Mouse (Mus musculus): ENCODE data around the gene Dclk1.

The Dclk1 gene

DNA sequence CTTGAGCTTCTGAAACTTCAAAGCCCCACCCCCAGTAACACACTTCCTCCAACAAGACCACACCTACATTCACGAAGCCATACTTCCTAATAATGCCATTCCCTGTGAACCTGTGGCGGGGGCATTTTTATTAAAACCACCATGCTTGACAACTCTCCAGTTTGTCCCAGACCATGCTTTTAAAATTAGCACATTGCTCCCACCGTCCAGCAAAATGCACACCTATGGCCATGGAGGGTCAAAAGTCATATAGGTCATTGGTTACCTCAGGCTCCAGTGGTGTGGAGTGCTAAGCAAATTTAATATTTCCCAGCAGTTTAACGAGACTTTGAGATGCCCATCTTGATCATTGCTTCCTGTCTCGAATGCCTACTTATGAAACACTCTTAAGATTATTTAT lies 23.9 kb downstream of the Dclk1 start:
- no peak for DNase-seq

DNA sequence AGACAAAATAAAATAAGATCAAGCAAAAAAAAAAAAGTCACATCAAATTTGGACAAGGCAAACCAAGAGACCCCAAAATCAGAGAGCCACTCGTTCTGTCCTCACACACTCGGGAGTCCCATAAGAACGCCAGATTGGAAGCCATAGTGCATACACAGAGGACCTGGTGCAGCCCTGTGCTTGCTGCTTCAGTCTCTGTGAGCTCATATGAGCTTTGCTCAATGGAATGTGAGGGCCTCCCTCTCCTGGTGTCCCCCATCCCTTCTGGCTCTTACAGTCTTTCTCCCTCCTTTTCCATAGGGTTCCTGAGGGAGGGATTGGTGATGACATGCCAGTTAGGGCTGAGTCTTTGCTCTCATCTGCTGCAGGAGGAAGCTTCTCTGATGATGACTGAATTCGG lies 27.6 kb downstream of the Dclk1 start:
- no peak for DNase-seq

DNA sequence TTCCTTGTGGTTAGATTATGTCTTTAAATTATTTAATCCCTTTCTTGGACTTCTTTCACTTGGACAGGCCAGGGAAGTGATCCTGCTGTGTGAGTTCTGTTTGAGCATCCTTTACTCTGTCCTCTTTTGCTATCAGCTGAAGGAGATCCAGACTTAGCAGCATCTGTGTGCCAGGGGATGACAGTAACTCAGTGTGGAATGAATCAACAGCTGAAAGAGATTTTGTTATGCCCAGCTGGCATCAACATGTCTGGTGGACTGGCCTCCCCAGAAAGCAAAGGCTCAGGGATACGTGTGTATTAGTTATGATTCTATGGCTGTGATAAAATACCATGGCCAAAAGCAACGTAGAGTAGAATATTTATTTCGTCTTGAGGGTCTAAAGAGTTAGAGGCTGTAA lies 28.2 kb downstream of the Dclk1 start:
- DNase-seq: no peak

DNA sequence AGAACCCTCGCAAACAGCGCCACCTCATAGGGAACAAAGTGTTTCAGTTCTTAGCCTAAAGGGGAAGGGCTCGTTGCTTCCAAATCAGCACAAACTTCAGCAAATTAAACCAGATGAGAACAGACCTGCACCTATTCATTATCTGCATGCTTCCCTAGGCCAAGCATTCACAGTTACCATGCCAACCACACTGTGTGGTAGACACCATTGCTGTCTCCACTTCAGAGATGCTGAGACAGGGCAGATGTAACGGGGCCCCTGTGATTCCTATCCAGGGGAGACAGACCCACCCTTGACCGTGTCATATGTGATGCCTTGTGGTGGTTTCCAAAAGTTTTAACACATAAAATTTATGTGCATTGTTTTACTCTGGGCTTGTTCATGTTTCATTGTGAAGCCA lies 28.8 kb downstream of the Dclk1 start:
- no peak for DNase-seq

DNA sequence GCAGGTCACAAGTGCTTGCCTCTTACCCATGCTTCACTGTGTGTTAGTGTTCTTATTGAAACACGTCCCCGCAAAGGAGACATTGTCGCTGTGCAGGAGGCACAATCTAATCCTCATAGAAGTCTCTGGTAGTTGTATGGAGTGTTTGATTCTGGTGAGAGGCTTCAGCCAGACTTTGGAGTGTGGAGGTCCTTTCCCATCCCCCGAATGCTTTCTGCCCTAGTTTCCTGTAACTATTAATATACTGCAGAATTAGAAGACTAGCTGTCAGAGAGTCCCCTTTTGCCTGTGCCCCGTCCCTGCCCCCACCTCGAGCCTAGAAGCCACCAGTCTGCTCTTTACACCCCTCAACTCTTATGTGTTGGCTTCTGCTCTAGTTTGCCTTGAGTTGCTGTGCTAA lies 30.4 kb downstream of the Dclk1 start:
- no peak for DNase-seq

DNA sequence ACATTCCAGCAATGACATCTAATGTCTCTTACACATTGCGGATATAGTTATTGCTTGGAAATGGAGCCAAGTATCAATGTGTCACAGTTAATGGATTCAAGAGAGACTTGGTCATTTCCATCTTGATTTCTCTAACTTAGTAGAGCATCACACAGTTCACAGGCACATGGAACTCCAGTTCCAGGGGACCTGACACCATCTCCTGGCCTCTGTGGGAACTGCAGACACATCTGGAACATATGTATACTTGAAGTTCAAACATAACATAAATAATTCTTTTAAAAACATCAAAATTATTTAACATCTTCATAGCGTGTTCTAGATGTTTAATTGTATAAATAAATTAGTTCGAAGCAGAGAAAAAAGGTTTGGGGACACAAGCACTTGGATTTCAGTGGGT lies 34.3 kb downstream of the Dclk1 start:
- no peak for DNase-seq

DNA sequence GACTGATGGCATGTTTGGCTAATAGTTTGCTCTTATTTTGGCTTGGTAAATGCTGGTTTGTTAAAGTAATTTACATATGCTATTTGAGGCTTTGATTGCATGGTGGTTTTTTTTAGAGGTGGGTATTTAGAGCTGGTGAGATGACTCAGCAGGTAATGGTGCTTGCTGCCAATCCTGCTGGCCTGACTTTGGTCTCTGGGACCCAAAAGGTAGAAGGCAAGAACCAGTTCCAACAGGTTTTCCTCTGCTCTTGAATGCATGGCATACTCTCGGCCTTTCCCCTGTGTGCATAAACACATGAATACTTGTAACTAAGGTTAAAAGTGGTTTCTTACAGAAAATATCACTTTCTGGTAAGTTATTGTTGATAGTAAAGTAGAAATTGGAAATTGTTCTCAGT lies 34.7 kb downstream of the Dclk1 start:
- DNase-seq: no peak

DNA sequence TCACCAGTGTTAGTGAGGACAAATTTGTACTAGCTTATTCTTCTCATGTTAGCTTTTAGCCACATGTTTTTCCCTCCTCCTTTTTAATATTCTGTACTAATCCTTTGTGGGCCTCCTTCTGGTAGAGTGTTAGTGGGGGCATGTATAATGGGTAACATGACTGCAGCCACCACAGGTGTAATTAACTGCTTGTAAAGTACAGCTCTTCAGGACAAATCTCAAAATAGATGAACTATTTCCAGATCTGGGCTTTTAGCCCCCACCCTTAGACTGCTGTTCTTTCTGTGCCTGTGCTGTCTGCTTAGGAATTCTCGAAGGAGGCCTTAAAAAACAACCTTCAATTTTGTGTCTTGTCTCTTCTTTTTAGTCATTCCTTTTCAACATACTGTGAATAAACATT lies 35.7 kb downstream of the Dclk1 start:
- no peak for DNase-seq

DNA sequence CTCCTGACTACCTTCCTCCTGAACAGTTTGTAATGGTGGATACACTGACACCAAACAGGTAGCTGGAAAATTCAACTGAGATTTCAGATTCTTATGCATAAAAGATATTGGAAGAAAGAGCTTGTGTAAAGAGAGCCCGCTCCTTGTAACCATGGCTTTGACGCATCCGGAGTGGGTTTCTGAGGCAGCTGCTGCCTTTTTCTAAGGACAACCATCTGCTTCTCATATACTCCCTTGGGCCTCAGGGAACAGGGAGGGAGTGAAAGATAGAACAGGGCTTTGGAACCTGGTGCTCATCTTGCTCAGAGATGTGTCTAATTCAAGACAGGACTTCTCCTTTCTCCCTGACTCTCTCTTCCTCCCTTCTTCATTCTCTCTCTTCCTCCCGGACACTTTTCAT lies 37.8 kb downstream of the Dclk1 start:
- no peak for DNase-seq

DNA sequence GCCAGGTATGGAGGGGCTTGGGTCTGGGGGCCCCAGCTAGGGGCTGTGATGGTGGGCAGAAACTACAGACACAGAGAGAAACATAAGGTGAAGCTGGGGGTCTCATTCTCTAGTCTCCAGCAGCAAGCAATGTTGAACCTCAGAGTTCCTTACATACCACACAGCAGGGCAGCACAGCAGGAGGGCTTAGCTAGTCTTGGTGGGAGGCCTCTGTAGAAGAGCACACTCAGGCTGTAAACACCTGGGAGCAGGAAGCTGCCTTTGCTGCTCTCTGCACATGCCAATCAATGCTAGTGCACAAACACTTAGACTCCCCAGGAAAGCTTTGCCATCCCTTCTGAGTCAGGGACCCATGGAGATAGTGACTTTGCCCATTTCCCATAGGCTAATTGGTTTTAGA lies 38.3 kb downstream of the Dclk1 start:
- DNase-seq: no peak

DNA sequence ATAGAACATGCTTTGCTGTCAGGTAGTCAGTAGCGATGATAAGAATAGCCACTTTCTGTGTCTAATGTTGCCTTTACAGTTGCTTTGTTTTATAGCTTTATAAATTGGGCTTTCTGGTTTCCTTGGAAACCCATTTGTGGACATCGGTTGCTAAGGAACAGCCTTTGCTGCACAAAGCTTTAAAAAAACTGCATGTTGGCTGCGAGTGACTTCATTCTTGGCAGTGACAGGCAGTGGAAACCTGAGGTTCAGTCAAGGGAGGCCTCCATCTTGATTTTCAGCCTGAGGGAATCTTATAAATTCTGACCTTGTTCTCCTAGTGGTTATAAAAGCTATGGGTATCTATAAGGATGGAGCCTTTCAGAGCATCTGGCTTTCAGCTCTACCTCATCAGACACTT lies 42.1 kb downstream of the Dclk1 start:
- no peak for DNase-seq

DNA sequence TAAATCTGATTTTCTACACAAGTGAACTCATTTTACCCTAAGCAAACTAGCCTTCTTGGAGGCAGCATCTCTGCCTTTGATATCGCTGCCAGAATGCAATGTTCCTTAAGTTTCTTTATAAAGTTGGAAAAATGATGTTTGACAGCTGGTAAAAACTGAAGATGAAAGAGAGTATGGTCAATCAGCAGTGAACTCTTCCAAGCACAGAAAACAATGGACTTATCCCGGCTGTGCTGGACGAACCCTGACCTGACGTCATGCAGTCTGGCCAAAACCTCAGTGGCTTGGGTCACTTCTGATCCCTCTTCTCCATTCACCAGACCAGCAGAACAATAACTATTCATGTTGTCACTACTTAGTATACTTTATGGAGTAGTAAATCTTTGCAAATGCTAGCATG lies 46.6 kb downstream of the Dclk1 start:
- DNase-seq: no peak

DNA sequence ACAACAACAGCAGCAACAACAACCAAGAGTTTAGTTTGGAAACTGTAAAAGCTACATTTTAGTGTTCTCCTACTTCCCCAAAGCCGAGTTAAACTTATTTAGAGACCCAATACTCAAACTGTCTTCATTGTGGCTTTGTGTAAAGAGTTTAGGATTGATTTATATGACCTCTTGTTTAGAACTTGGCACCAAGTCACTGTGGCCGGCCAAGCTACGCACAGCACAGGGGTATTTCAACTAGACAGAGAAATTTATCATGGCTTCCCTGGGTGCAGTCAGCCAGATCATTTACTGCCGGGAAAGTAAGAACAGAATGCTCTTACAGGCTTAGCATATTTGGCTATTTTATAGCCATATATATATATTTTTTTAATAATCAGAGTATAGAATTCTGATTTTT lies 49.8 kb downstream of the Dclk1 start:
- DNase-seq: no peak

DNA sequence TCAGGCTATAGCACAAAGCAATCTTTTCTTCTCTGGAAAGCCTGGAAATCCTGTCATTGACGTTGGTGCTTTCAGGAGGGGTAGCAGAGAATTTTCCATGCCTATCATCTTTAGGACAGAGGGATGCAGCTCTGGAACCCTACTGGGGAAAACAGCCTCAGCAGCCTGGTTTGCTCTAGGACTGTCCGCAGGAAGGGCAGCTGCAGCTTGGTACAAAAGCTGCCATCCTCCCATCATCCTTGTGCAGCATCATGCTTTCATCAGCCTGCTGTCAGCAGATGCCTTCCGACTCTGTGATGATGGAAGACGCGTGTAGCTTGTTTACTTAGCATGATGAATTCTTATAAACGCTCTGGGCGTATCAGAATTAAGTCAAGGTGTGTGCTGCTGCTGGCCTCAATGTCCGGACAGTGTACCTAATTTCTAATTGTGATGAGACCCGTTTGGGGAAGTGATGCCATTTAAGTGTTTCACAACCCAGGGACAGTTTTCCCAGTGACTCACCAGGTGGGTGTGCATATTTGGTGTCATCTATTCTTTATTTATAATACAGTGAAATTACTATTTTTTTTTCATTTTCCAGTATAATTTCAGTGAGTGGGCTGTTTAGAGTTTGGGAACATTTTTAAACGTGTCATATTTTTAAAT lies 50.7 kb downstream of the Dclk1 start:
- no peak for DNase-seq

DNA sequence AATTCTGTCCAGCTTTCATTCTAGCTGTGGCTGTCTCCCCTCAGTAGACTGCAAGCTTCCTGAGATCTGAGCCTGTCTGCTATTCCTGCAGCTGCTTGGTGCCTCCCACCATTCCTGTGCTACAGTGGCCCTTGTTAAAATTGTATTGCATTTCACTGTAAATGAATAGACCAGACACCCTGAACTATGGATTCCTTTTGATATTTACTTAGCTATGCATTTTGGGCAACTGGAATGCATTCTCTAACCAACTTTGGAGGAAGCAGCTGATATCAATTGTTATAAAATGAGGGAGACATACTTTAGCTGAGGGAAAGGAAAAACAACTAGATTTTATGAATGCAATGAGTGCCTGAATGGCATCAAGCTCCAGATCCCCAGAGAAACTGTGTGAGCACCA lies 63.5 kb downstream of the Dclk1 start:
- DNase-seq: no peak

DNA sequence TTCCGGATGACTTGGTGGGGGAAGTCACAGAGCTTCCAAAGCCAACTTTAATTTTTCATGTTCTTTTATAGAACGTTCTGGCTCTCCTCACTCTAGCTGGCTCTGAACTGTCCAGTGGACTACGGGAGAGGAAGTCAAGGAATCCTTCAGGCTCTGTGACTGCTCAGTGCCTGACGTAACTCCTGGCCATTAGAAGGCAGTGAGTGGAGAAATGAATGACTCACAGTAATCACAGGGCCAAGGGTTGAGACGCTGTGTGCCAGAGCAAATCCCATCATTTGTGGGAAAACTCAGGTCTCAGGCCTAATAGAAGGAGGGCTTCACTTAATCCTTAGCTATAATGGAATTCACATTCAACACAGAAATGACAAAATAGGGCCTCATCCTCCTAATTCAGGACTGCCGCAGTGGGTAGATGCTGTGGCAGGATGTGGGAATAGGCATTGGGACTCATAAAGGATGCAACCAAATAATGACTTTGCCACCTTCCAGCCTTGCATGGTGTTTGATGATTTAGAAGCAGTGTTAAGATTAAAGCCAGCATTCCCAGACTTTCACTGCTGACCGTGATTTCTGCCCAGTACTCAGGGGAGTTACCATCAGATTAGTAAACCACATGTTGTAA lies 65.5 kb downstream of the Dclk1 start:
- DNase-seq: no peak

DNA sequence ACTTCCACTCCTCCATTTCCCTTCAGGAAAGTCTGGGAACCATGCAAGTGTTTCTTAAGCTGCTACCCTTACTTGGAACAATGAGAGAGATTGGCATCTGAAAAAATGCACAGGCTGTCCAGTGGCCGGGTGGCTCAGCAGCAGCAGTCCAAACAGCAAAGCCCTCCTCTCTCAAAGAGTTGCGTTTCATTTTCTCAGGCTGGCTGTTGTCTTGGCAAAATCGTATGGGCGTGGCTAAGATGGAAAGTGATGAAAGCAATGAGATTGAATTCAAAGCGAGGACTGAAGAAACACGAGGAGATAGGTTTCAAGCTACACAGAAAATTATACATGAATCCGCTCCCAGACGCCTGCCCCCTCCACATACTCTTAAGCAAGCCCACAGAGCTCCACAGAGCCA lies 67.8 kb downstream of the Dclk1 start:
- no peak for DNase-seq

DNA sequence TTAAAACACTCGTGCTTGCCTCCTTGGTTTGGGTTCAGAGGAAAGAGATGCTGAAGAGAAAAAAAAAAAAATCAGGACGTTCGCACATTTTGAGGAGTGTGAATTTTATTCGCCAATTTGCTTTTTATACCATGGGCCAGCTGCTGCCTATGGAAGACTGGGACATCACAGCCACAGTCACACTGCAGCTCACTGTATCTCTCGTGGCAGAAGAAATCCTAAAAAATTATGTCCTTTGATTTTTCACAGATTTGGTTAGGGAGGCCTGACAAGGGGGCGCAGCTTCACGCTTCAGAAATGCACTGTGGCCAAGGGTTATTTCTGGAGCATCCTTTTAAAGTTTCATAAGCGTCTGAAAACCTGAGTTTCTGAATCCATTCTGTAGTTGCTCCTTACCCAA lies 73.7 kb downstream of the Dclk1 start:
- DNase-seq: no peak

DNA sequence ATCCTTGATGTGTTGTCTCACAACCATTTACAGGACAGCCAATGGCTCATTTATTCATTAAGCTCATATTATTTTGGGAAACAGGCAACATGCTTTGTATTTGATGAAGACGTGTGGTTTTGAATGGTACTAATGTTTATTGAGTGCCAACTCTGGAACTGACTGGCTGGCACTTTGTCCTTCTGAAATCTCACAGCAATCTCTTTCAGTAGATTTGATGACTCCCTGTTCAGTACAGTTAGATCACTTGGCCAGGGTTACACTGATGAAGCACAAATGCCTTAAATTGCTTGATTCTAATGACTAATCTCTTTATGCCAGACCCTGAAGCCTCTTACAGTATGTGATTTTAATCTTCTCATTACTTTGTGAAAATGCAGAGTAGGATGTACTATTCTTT lies 75.9 kb downstream of the Dclk1 start:
- DNase-seq: no peak

DNA sequence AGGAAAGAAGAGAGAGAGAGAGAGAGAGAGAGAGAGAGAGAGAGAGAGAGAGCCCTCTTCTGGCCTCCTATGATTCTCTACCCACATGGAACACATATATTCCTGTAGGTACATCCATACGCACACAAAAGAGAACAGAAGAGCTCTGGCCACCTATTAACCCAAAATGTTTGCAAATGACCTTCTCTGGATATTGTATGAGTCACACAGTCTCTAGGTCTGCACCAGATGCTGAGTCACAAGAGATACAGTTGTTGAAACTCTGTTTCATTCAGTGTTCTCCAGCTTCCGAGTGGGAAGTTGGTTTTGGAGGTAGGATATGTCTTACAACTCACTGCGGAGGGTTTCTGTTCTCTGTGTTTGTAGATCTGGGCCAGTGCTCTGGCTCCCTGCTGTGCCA lies 78.4 kb downstream of the Dclk1 start:
- DNase-seq: no peak

DNA sequence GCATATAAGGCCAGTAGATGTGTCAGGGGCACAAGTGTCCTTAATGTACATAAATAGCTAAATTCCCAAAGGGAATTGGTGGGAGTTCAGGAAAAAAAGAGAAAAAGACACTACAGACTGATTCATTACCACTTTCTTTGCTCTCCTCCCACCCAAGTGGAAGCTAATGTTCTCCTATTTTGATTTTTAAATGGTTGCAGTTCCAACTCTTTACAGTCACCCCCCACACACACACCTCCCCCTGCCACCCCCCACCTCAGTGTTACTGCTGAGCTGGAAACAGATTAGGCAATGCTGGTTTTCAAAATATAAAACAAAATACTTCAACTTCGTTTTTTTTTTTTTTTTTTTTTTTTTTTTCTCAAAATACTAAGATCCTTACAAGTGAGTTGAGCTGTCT lies 81.9 kb downstream of the Dclk1 start:
- no peak for DNase-seq

DNA sequence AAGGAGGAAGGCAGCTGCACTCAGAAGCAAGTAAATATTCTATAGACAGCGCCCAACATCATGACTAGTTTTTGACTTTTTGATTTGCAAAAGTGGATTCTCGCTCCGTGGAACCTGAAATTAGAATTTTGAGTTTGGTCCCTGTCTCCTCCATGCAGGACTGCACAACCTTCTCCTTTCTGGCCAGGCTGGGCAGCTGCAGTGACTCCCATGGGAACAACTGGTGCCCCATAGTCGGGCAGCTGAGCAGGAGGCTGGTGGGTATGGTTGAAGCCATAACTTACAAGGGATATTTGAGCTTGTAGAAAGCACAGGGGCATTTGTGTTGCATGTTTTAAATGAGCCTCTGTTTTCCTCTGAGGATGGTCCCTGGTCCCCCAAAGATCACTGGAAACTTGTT lies 88.3 kb downstream of the Dclk1 start:
- DNase-seq: no peak

DNA sequence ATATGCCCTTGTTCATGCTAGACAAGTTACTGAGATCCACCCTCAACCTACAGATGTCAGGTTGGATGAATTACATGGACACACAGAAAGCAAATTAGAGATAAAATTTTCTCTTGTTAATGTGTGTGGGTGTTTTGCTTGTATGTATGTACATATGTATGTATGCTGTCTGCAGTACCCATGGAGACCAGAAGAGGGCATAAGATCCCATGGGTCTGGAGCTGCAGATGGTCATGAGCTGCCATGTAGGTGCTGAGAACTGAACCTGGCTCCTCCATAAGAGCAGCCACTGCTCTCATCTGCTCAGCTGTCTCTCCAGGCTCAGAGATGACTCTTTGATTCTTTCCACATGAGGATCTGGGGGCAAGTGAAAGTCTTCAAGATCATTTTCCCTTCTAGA lies 89.5 kb downstream of the Dclk1 start:
- no peak for DNase-seq

DNA sequence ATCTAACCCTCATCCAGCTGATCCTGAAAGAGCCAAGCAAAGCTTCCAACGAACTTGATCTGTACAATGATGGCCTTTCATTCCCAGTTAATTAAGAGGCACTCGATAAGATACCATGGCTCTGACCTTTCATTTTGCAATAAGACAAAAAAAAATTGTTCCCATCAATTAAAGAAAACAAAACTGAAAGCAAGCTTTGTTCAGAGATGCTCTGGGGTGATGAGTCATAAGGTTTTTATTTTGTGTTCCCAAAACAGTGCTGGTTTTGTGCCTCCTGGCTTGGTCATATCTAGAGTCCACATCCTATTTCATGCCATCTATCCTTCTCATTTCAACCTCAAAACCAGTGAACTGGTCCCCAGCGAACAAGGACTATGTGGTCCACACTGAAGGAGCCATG lies 91.3 kb downstream of the Dclk1 start:
- DNase-seq: no peak

DNA sequence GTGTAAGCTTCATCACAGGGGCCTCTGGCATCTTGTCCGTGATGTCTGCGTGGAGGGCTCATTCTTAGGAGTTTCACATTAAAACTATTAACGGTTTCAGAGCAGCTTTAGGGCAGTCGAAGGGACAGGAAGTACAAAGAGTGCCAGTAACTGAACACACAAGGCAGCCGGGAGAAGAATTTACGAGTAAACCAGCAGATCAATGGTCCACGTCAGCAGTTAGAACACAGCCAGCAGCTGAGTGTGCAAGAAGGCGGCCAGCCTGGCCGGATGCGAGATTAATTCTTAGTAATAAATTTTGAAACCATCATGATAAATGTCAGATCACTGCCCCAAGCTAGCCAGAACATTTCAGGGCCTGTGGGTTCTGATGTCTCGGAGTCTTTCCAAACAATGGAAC lies 94.7 kb downstream of the Dclk1 start:
- no peak for DNase-seq

DNA sequence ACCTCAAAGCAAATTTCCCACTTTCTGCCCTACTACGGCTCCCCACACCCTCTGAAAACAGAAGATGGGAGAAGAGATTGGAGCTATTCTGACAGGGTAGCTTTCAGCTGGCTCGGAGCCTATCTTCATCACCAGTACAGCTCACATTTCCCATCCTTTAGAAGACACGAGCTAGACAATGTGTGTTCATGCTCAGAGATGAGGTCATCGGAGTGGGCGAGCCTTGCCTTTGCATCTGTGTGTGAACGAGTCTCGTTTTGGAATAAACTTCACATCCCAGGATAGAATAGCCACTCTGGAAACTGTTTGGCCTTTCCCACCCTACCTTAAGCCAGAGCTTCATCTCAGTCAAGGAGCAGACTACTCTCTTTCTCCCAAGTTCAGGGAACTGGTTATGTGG lies 95.5 kb downstream of the Dclk1 start:
- no peak for DNase-seq
